Mouse (Mus musculus) hindbrain, embryonic 15.5 days (tissue): Measurements from ENCODE around the gene Nhsl1. TPM values are rescaled to one million over a fixed set of nuclear protein-coding genes. Genes with fewer than 3 reads are reported as not detected.

Source experiments
- ATAC-seq: fragments of 200-750 bp; cut with Nextera tagmentation; 2 replicates; pipeline ENCODE4 v1.8.0; 2017; ENCODE audit warnings: low read depth, moderate number of reproducible peaks, moderate TSS enrichment; ENCODE audit not compliant: low FRiP score
- H3K27ac ChIP-seq: fragments of 300-500 bp; sonication (generic); replicated peaks from 2 replicates; pipeline ENCODE4 v1.5.1; 2015; ENCODE audit warnings: mild to moderate bottlenecking, inconsistent platforms
- H3K27me3 ChIP-seq: fragments of 300-500 bp; sonication (generic); 2 replicates; pipeline ENCODE4 v1.6.1; 2015; ENCODE audit warnings: control low read depth, inconsistent platforms
- H3K36me3 ChIP-seq: fragments of 300-500 bp; sonication (generic); 2 replicates; pipeline ENCODE4 v1.6.1; 2015; ENCODE audit warnings: control low read depth, inconsistent platforms
- H3K4me1 ChIP-seq: fragments of 300-500 bp; sonication (generic); replicated peaks from 2 replicates; pipeline ENCODE4 v1.6.1; 2015; ENCODE audit warnings: control low read depth, inconsistent platforms
- H3K4me2 ChIP-seq: fragments of 300-500 bp; sonication (generic); 2 replicates; pipeline ENCODE4 v1.6.1; 2015; ENCODE audit warnings: moderate library complexity, mild to moderate bottlenecking, inconsistent platforms
- H3K4me3 ChIP-seq: fragments of 300-500 bp; sonication (generic); 2 replicates; pipeline ENCODE4 v1.5.1; 2015; ENCODE audit warnings: mild to moderate bottlenecking, inconsistent platforms
- H3K9ac ChIP-seq: fragments of 300-500 bp; sonication (generic); 2 replicates; pipeline ENCODE4 v1.6.1; 2015; ENCODE audit warnings: inconsistent platforms
- H3K9me3 ChIP-seq: fragments of 300-500 bp; sonication (generic); 2 replicates; pipeline ENCODE4 v1.6.1; 2016; ENCODE audit warnings: control low read depth, inconsistent platforms
- WGBS: fragments of 180-500 bp; shearing (Covaris S2); methylation state at CpG from one replicate; pipeline ENCODE4 v1.1.7; 2015; 5-methylcytosine and 5-hydroxymethylcytosine counted together
- polyA plus RNA-seq: library from polyadenylated mRNA; unstranded; fragments of >200 nt; fragmentation: Nextera tagmentation; extraction: Ambion mirVana; gene quantifications from 2 replicates; pipeline ENCODE4 v1.2.1, GENCODE M21; 2015

Nhsl1 gene
- polyA plus RNA-seq, 1 experiment from 2014 or later, result 15.6 TPM

DNA sequence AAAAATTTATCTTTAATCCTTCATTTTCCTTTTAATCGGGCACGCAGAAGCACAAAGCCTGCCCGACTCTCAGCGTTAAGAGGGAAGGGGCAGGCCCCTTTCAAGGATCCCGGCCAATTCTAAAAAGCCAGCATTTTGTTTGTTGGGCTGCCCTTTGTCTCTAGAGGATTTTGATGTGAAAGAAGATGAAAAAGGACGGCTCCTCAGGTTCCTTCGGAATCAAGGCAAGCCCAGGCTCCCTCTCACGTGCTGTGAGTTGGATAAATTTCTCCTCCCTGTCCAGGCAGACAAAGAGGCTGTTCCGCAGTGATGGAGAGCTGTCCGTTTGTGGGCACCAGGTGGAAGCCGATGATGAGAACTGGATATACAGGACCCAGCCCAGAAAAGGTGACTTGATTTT lies 89.3 kb downstream of the Nhsl1 start:
- Histone ChIP-seq H3K9ac (peak overlapping the region; percentile 51), H3K27ac (peak overlapping the region; percentile 70), H3K4me1 (peaks cover 50% of the 10 kb centered on the region), H3K27me3 (0 out of 2 replicates have a peak, but pooled peaks cover 3% of the 10 kb centered on the region), H3K9me3 (no peaks in the 10 kb centered on the region), H3K4me3 (peak overlapping the region; percentile 48), H3K4me2 (peak overlapping the region; percentile 70), H3K36me3 (no peaks in the 10 kb centered on the region)
- ATAC-seq, result no peak
- 2% methylated on average over 11 of the region's 11 CpGs for WGBS

DNA sequence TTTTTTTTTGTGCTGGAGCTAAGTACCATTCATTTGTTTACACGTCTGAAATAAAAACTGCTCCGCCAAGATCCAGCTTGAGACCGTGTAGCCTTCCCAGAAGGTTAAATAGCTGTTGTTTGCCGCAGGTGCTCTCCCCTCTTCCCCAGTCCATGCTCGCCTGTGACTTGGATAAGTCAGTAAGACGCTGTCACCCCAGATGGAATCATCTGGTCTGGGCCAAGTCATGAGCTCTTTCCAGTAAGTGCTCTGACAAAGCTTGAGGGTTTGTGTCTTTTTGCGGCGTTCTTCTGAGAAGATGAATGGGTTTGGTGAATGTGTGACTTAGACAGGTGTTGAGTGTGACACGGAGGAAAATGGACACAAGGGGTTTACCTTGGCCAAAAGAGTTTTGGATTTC lies 89.8 kb downstream of the Nhsl1 start:
- no peak for ATAC-seq
- 7% methylated on average over 9 of the region's 9 CpGs for WGBS
- H3K9ac ChIP-seq, result peak overlapping the region; percentile 51

DNA sequence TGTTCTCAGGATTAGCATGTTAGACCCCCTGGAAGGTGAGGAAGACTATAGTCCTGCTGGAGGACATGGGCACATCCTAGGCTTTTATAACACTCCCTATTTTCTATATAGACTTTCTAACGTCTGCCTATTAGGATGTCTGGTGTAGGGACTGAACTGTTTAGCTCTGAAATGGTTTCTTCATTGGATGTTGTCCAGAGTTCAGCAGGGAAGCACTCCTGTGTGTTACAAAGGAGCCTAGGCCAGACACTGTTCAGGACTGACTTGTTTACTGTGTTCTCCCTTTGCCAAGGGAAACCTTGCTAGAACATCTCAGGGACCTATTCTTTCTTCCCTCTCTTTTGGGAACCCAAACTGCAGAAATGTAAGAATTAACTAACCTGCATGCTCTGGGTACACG lies 90.3 kb downstream of the Nhsl1 start:
- H3K27me3 ChIP-seq, result 0 out of 2 replicates have a peak, but pooled peaks cover 3% of the 10 kb centered on the region
- H3K9me3 ChIP-seq, result no peaks in the 10 kb centered on the region
- peak overlapping the region; percentile 70 for H3K4me2 ChIP-seq
- WGBS, result 9% methylated on average over 2 of the region's 2 CpGs
- no peak for ATAC-seq
- peak overlapping the region; percentile 48 for H3K4me3 ChIP-seq
- no peaks in the 10 kb centered on the region for H3K36me3 ChIP-seq
- H3K9ac ChIP-seq, result peak overlapping the region; percentile 51
- peaks cover 51% of the 10 kb centered on the region for H3K4me1 ChIP-seq
- peak overlapping the region; percentile 70 for H3K27ac ChIP-seq

More for the DNA sequence above, 89.8 kb downstream of the Nhsl1 start:
- peak overlapping the region; percentile 70 for H3K4me2 ChIP-seq
- H3K4me1 ChIP-seq, result peaks cover 51% of the 10 kb centered on the region
- H3K4me3 ChIP-seq, result peak overlapping the region; percentile 48
- H3K9me3 ChIP-seq, result no peaks in the 10 kb centered on the region
- 0 out of 2 replicates have a peak, but pooled peaks cover 3% of the 10 kb centered on the region for H3K27me3 ChIP-seq
- H3K36me3 ChIP-seq, result no peaks in the 10 kb centered on the region
- H3K27ac ChIP-seq, result peak overlapping the region; percentile 70

DNA sequence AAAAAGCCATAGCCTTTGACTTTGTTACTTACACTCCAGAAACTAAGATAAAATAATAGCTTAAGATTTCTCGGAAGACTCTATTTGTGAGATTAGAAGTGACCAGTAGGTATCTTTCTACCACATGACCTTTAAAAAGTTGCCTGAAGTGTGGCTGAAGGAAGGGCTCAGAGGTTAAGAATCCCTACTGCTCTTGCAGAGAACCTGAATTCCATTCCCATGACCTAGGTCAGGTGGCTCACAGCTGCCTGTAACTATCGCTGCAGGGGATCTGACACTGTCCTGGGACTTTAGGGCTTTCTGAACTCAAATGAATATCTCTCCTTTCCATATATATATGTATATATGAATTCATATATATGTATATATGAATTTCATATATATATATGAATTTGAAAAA lies 92.5 kb downstream of the Nhsl1 start:
- Histone ChIP-seq H3K36me3 (no peaks in the 10 kb centered on the region), H3K27me3 (0 out of 2 replicates have a peak, but pooled peaks cover under 1% of the 10 kb centered on the region), H3K4me3 (no peak overlapping the region), H3K9ac (no peak overlapping the region), H3K27ac (no peak overlapping the region), H3K4me2 (peak overlapping the region; percentile 70), H3K4me1 (peaks cover 59% of the 10 kb centered on the region), H3K9me3 (no peaks in the 10 kb centered on the region)
- 63% methylated on average over 2 of the region's 2 CpGs for WGBS
- no peak for ATAC-seq

DNA sequence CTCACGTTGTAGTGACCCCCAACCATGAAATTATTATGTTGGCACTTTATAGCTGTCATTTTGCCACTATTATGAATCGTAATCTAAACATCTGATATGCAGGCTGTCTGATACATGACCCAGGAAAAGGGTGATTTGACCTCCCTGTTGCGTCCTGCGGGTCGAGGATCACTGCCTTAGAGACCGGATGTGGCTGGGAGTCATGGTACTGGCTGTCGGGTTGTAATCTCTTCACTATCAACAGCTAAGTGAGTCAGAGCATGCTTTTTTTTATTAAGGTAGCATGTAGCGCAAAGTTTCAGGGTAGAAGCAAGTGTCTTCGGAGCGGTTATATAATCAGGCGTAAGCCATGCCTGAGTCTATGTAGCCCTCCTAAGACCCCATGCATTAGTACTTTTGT lies 97.2 kb downstream of the Nhsl1 start:
- no peak overlapping the region for H3K9ac ChIP-seq
- 86% methylated on average over 11 of the region's 11 CpGs for WGBS
- ATAC-seq, result no peak
- peaks cover 53% of the 10 kb centered on the region for H3K4me1 ChIP-seq
- H3K27me3 ChIP-seq, result no peaks in the 10 kb centered on the region
- H3K4me3 ChIP-seq, result no peak overlapping the region
- no peak overlapping the region for H3K27ac ChIP-seq
- no peaks in the 10 kb centered on the region for H3K9me3 ChIP-seq
- H3K36me3 ChIP-seq, result no peaks in the 10 kb centered on the region
- H3K4me2 ChIP-seq, result no peak overlapping the region

DNA sequence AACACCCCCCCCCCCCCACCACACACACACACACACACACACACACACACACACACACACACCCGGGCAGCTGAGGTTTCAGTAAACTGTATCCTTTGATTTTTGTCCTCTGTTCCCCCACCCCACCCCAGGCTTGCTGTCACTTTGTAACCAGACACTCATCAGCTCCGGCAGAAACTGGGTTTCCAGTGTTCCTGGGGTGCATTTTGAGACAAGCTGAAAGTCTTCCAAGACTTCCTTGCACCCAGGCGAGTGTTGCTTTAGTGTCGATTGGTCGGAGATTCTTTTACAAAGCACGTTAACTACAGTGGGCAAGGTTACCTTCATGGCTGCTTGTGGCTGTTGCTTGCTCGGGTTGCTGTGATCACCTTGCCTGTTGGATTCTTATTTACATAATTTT lies 99.4 kb downstream of the Nhsl1 start:
- no peak for ATAC-seq
- peaks cover 36% of the 10 kb centered on the region for H3K4me1 ChIP-seq
- WGBS, result 31% methylated on average over 7 of the region's 7 CpGs
- H3K27me3 ChIP-seq, result no peaks in the 10 kb centered on the region
- H3K9ac ChIP-seq, result no peak overlapping the region
- no peak overlapping the region for H3K4me3 ChIP-seq
- H3K4me2 ChIP-seq, result no peak overlapping the region
- H3K36me3 ChIP-seq, result no peaks in the 10 kb centered on the region
- no peak overlapping the region for H3K27ac ChIP-seq
- no peaks in the 10 kb centered on the region for H3K9me3 ChIP-seq

DNA sequence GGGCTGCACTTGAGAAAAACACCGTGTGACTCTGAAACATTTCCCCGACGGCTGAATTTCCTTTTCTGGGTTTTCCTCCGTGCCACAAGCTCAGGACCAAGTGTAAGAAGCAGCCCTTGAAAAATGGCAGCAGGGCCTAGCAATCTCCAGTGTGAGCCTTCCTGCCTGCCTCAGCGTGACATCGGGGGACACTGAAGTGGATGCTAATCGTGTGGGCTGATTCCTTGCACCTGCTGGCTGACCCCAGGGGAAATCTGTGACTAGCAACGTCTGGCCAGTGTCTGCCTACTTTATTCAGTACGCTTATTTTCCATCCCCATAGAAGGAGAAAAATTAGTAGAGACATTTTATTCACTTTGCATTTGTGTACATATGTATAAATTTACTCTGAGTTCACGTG lies 100.7 kb downstream of the Nhsl1 start:
- no peak overlapping the region for H3K4me2 ChIP-seq
- H3K4me1 ChIP-seq, result peaks cover 35% of the 10 kb centered on the region
- H3K9ac ChIP-seq, result no peak overlapping the region
- H3K27ac ChIP-seq, result no peak overlapping the region; the same call in 1 of the 2 replicates
- H3K27me3 ChIP-seq, result no peaks in the 10 kb centered on the region
- no peak for ATAC-seq
- 36% methylated on average over 10 of the region's 10 CpGs for WGBS
- H3K9me3 ChIP-seq, result no peaks in the 10 kb centered on the region
- H3K36me3 ChIP-seq, result no peaks in the 10 kb centered on the region
- no peak overlapping the region for H3K4me3 ChIP-seq

DNA sequence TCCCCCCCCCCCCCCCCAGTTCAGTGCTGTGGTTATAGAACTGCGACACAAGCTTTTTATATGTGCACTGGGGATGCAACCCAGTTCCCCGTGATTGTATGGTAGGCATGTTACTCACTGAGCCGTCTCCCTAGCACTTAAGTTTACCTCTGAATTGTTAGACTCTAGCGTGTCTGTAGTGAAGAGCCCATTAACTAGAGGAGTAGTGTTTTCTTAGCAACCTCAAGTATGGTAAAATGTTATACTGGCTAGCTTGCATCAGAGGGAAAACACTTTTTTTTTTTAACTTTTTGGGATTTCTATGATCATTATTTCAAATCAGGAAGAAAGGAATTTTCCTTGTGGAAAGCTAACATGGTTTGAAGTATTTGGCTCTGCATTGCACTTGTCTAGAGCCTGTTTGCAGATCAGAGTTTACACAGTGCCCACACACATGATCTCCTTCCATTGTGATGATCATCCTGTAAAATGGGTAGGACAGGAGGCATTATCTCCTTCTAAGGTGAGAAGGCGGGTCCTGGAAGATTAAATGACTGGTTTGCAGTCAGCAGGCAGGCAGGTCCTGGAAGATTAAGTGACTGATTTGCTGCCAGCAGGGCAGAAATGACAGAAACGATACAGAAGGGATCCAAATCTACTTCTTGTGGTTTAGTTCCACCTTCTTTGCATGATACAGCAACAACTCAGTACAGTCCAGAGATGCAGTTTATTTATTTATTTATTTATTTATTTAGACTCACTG lies 101.6 kb downstream of the Nhsl1 start:
- H3K9me3 ChIP-seq, result no peaks in the 10 kb centered on the region
- no peak overlapping the region for H3K4me3 ChIP-seq
- 80% methylated on average over 6 of the region's 6 CpGs for WGBS
- no peaks in the 10 kb centered on the region for H3K27me3 ChIP-seq
- no peak for ATAC-seq
- no peak overlapping the region for H3K4me2 ChIP-seq
- no peak overlapping the region for H3K9ac ChIP-seq
- H3K4me1 ChIP-seq, result peaks cover 30% of the 10 kb centered on the region
- H3K36me3 ChIP-seq, result no peaks in the 10 kb centered on the region
- no peak overlapping the region for H3K27ac ChIP-seq

DNA sequence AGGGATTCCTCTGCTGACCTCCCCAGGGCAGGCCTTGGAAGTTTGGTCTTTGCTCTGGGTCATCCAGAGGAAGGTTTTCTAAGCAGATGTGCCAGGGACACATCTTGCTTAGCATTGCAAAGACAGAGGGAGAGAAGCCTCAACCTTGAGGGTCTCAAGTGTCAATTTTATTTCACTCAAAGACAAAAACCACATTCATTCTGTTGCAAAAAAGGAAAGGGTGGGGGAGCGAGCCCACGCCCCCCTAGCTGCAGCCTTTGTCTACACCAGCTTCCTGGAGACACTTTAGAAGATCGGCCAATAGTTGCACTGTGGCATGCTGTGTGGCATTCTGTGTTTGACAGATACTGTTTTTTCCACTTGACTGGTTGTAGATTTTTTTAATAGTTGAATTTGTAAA lies 104.2 kb downstream of the Nhsl1 start:
- H3K27ac ChIP-seq, result no peak overlapping the region
- 12% methylated on average over 3 of the region's 3 CpGs for WGBS
- no peaks in the 10 kb centered on the region for H3K36me3 ChIP-seq
- H3K4me1 ChIP-seq, result peaks cover 24% of the 10 kb centered on the region
- H3K4me2 ChIP-seq, result no peak overlapping the region
- no peak overlapping the region for H3K9ac ChIP-seq
- no peak overlapping the region for H3K4me3 ChIP-seq
- ATAC-seq, result no peak
- no peaks in the 10 kb centered on the region for H3K27me3 ChIP-seq
- no peaks in the 10 kb centered on the region for H3K9me3 ChIP-seq

DNA sequence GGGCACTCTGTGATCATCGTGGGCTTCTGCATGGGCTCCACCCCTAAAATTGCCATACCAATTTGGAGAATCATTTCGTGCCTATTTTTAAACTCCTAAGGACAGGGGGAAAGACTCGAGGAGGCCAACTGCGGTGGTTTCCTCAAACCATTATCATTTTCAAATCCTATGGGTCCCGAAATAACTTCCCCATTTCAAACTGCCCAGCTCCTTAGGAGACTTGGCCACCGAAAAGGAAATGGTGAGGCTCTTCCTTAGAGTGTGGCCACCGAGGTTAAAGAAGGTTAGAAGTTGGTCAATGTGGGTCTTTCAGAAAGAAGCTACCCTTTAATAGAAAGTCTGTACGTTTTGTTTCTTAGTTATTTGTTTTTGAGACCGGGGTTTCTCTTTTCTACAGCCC lies 104.8 kb downstream of the Nhsl1 start:
- Histone ChIP-seq H3K4me1 (peaks cover 21% of the 10 kb centered on the region), H3K27me3 (no peaks in the 10 kb centered on the region), H3K36me3 (no peaks in the 10 kb centered on the region), H3K4me2 (no peak overlapping the region), H3K9ac (no peak overlapping the region), H3K4me3 (no peak overlapping the region), H3K27ac (no peak overlapping the region), H3K9me3 (no peaks in the 10 kb centered on the region)
- no peak for ATAC-seq
- 47% methylated on average over 9 of the region's 9 CpGs for WGBS

DNA sequence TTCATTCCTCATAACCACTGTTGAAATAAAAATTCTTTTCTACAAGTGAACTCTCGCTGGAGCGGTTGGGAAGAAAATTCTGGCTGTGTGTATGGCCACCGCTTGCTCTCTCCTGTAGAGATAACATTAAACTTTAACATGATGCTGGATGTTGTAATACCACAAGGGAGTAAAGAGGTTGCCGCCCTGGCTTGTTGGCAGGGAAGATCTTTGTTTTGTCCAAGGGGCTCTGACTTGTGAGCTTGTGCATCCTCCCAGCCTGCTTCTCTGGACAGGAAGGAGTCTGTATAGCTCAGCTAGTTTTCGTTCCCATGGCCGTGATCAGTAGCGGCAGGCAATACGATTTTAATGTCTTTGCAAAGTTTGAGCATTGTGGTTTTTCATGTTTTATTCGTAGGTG lies 109.1 kb downstream of the Nhsl1 start:
- H3K4me1 ChIP-seq, result peaks cover 19% of the 10 kb centered on the region
- no peak overlapping the region for H3K27ac ChIP-seq
- 93% methylated on average over 9 of the region's 9 CpGs for WGBS
- H3K36me3 ChIP-seq, result peaks cover 8% of the 10 kb centered on the region
- no peak overlapping the region for H3K9ac ChIP-seq
- ATAC-seq, result no peak
- no peaks in the 10 kb centered on the region for H3K9me3 ChIP-seq
- no peak overlapping the region for H3K4me3 ChIP-seq
- no peak overlapping the region for H3K4me2 ChIP-seq
- no peaks in the 10 kb centered on the region for H3K27me3 ChIP-seq

DNA sequence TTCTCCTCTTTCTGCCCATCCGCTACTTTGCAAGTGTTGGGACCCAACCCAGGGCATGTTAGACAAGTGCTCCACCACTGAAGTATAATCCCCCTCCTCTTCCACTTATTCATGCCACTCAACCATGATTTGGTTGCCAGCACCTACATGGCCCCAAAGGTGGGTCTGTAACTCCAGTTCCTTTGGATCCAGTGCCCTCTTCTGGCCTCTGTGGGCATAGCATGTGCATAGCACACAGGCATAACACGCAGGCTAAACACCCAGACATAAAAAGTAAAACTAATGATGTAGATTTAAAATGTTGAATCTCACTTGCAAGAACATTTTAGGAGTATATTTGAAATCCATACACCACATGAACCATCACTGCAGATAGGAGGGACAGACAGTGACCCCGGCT lies 110.7 kb downstream of the Nhsl1 start:
- Histone ChIP-seq H3K4me1 (peaks cover 18% of the 10 kb centered on the region), H3K4me3 (no peak overlapping the region), H3K27me3 (no peaks in the 10 kb centered on the region), H3K4me2 (no peak overlapping the region), H3K27ac (no peak overlapping the region), H3K9ac (no peak overlapping the region), H3K36me3 (peaks cover 8% of the 10 kb centered on the region), H3K9me3 (no peaks in the 10 kb centered on the region)
- WGBS, result 98% methylated on average over 3 of the region's 3 CpGs
- no peak for ATAC-seq

DNA sequence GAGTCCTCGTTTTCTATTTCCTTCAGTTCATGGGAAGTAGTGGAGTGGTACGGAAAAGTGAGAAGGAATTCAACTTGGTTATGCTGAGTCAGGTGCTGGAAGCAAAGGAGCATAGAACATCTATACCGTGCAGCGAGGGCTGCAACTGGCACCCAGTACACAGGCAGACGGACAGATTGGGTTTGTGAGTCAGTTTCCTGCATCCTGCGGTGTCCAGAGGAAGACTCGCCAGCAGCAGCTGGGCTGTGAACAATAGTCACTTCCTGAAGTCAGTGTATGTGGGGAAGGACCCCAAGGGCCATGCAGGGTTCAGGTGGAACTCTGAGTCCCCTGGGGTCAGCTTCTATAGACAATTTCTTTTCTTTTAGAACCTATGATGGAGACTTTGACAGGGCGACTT lies 111.4 kb downstream of the Nhsl1 start:
- peak; percentile 23; the same call in 1 of the 2 replicates for ATAC-seq
- Histone ChIP-seq H3K27ac (no peak overlapping the region), H3K36me3 (peaks cover 8% of the 10 kb centered on the region), H3K4me3 (no peak overlapping the region), H3K9me3 (no peaks in the 10 kb centered on the region), H3K4me1 (peaks cover 20% of the 10 kb centered on the region), H3K9ac (no peak overlapping the region), H3K4me2 (no peak overlapping the region), H3K27me3 (no peaks in the 10 kb centered on the region)
- WGBS, result 60% methylated on average over 8 of the region's 8 CpGs
